ENCODE assay signal across 8 mouse cellular contexts in the genomic region with DNA sequence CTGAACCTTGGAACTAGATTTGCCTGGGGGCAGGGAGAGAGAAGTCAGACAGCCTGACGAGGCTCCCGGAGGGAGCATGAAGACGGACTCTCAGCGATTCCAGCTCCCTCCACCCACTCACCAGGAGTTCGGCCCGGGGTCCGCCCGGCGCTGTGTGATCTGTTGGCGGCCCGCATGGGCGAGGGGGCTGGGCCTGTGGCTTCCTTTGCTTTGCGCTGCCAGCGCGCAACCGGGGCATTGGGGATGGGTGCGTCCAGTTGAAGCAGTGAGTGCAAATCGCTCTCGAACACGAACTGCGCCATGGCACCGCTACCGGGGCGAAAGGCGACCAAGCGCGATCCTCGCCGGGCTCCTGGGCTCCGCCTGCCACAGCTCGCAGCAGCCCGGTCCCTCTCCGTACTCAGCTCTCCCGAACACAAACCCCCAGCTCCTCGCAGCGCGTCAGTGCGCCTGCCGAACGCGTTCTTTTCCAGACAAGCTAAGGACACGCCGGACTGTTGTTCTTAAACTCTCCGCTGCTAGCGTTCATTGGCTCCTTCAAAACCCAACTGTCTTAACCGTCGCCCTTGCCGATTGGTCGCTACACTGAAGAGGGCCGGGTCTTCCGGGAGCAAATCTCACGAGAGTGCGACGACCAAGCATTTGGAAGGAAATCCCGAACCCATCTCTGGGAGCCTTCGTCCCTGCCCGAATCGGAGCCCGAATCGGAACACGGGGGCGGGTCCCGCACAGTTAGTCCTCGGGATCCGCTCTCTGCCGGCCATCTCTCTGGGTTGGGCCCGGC. TPM values are rescaled to one million over a fixed set of nuclear protein-coding genes. Genes with fewer than 3 reads are reported as not detected.
DNase-seq lines count a peak whose midpoint lies in the region; ATAC-seq and TF ChIP-seq lines count a peak whose summit lies in the region.

TSS of gene Cdc20 (minus strand) at position 533 of the 784 bp plus-strand sequence.

- peaks cover 2 to 12% of the 10 kb centered on the region in 2 experiments for H3K36me3 ChIP-seq in MEL (ENCODE audit: control insufficient read depth in 1 of 2, insufficient read depth in 2 of 2, low read length in 2 of 2)
- H3K36me3 ChIP-seq in hindbrain, embryonic 10.5 days = peaks cover 42% of the 10 kb centered on the region
- 0 out of 2 replicates have a peak, but pooled peaks cover 4% of the 10 kb centered on the region for H3K36me3 ChIP-seq in lung, postnatal 0 days (ENCODE audit: insufficient read depth, low read length)

- TF ChIP-seq POLR2A in MEL (IDR thresholded peaks at IDR 0.05; ENCODE audit: control insufficient read depth in 1 of 2, insufficient read depth in 1 of 2, low read depth in 1 of 2, low read length in 2 of 2, poor library complexity in 1 of 2) = peak; percentile 86 to 92; a peak in 3 of 4 replicates
- peak; percentile 48; the same call in 1 of the 2 replicates for TF ChIP-seq POLR2A in cerebellum, adult 2 months (IDR thresholded peaks at IDR 0.05; ENCODE audit: borderline replicate concordance, insufficient read depth, low read length)

- TF ChIP-seq EP300 in MEL (IDR thresholded peaks at IDR 0.05; ENCODE audit: low read depth in 1 of 2, low read length in 2 of 2) = no peak; a peak in 1 of 4 replicates
- no peak for TF ChIP-seq EP300 in lung, postnatal 0 days (IDR thresholded peaks at IDR 0.05)

- WGBS in cerebellum, adult 2 months = under 1% methylated on average over 67 of the region's 67 CpGs
- under 1% methylated on average over 67 of the region's 67 CpGs for WGBS in hindbrain, embryonic 10.5 days
- WGBS in lung, postnatal 0 days = under 1% methylated on average over 67 of the region's 67 CpGs

- peaks cover 29% of the 10 kb centered on the region for H3K79me2 ChIP-seq in MEL (ENCODE audit: control insufficient read depth, insufficient read depth, low read length, poor library complexity)

- H3K4me2 ChIP-seq in lung, postnatal 0 days (replicated peaks; ENCODE audit: low read depth, low read length) = peak within 1 kb of the TSS; percentile 86

- H3K27ac ChIP-seq in MEL (ENCODE audit: control insufficient read depth, low read depth, low read length) = peak within 1 kb of the TSS; percentile 68
- no peak within 1 kb of the TSS for H3K27ac ChIP-seq in cerebellum, adult 2 months (ENCODE audit: insufficient read depth, low read length)
- peak within 1 kb of the TSS; percentile 94 for H3K27ac ChIP-seq in hindbrain, embryonic 10.5 days
- H3K27ac ChIP-seq in lung, postnatal 0 days (ENCODE audit: low read length) = peak within 1 kb of the TSS; percentile 71

- H3K27me3 ChIP-seq in MEL (ENCODE audit: control insufficient read depth in 1 of 2, insufficient read depth in 2 of 2, low read length in 2 of 2) = no peaks in the 10 kb centered on the region
- H3K27me3 ChIP-seq in cerebellum, adult 2 months (ENCODE audit: control insufficient read depth, insufficient read depth, low read length) = no peaks in the 10 kb centered on the region
- H3K27me3 ChIP-seq in hindbrain, embryonic 10.5 days (ENCODE audit: insufficient read depth, poor library complexity, severe bottlenecking) = no peaks in the 10 kb centered on the region
- H3K27me3 ChIP-seq in lung, postnatal 0 days (replicated peaks; ENCODE audit: insufficient read depth, low read length) = no peaks in the 10 kb centered on the region

- H3K4me3 ChIP-seq in MEL (ENCODE audit: control insufficient read depth in 1 of 2, insufficient read depth in 1 of 2, low read depth in 2 of 2, low read length in 2 of 2) = peak within 1 kb of the TSS; percentile 55 to 68
- peak within 1 kb of the TSS; percentile 47 for H3K4me3 ChIP-seq in cerebellum, adult 2 months (replicated peaks; ENCODE audit: insufficient read depth, low read depth, low read length)
- H3K4me3 ChIP-seq in hindbrain, embryonic 10.5 days = peak within 1 kb of the TSS; percentile 97
- peak within 1 kb of the TSS; percentile 43 for H3K4me3 ChIP-seq in lung, postnatal 0 days (ENCODE audit: low read depth, low read length)

- no peak for TF ChIP-seq CTCF in MEL (IDR thresholded peaks at IDR 0.05 in 2 of 3, conservative IDR thresholded peaks at IDR 0.05 in 1 of 3; ENCODE audit: control insufficient read depth in 1 of 3, insufficient read depth in 1 of 3, low read depth in 2 of 3, low read length in 3 of 3, poor library complexity in 1 of 3, severe bottlenecking in 1 of 3)
- TF ChIP-seq CTCF in cerebellum, adult 2 months (IDR thresholded peaks at IDR 0.05; ENCODE audit: borderline replicate concordance, insufficient read depth, low read depth, low read length) = no peak
- peak; percentile 27 for TF ChIP-seq CTCF in lung, postnatal 0 days (IDR thresholded peaks at IDR 0.05)

- TF ChIP-seq RAD21 in MEL (IDR thresholded peaks at IDR 0.05; ENCODE audit: low read depth, low read length) = no peak

- H3K4me1 ChIP-seq in MEL (ENCODE audit: control insufficient read depth in 1 of 2, insufficient read depth in 2 of 2, low read length in 2 of 2) = peaks cover 0 to 18% of the 10 kb centered on the region in 2 experiments; a peak in 2 of 4 replicates
- H3K4me1 ChIP-seq in cerebellum, adult 2 months (ENCODE audit: control insufficient read depth, insufficient read depth, low read length) = no peaks in the 10 kb centered on the region
- H3K4me1 ChIP-seq in hindbrain, embryonic 10.5 days (replicated peaks) = peaks cover 55% of the 10 kb centered on the region
- H3K4me1 ChIP-seq in lung, postnatal 0 days (ENCODE audit: insufficient read depth, low read depth, low read length) = peaks cover 10% of the 10 kb centered on the region

- peak; percentile 99 for ATAC-seq in lung, postnatal 0 days

- peak within 1 kb of the TSS; percentile 80 for H3K9ac ChIP-seq in MEL (ENCODE audit: control insufficient read depth, low read depth, low read length, poor library complexity, severe bottlenecking)
- H3K9ac ChIP-seq in lung, postnatal 0 days (replicated peaks; ENCODE audit: low read depth) = peak within 1 kb of the TSS; percentile 43

- H3K9me3 ChIP-seq in MEL (replicated peaks; ENCODE audit: insufficient read depth, low read length) = no peaks in the 10 kb centered on the region
- no peaks in the 10 kb centered on the region for H3K9me3 ChIP-seq in hindbrain, embryonic 10.5 days
- no peaks in the 10 kb centered on the region for H3K9me3 ChIP-seq in lung, postnatal 0 days (ENCODE audit: low read length)

- peak; percentile 97 for DNase-seq in MEL (ENCODE audit: low read depth, low spot score)
- DNase-seq in cerebellum, adult 2 months = peak; percentile 75 to 84
- peak; percentile 97 for DNase-seq in forelimb bud, embryonic 11.5 days (ENCODE audit: low read depth, low spot score)
- peak; percentile 96 for DNase-seq in hindbrain, embryonic 10.5 days (ENCODE audit: low spot score)
- DNase-seq in layer of hippocampus, adult 9-11 months = peak; percentile 92
- peak; percentile 98 for DNase-seq in lung, postnatal 0 days (ENCODE audit: low spot score)
- peak; percentile 84 for DNase-seq in ovary, postnatal 14 days (ENCODE audit: low spot score)
- DNase-seq in thymus, postnatal 14 days = peak; percentile 90

TF ChIP-seq in MEL, 35 proteins besides CTCF, POLR2A, EP300 and RAD21 (continues in another document):
- TF ChIP-seq MXI1 (IDR thresholded peaks at IDR 0.05; ENCODE audit: low read depth, low read length) (peak; percentile 94), SIN3A (IDR thresholded peaks at IDR 0.05; ENCODE audit: low read length) (peak; percentile 93), TAL1 (IDR thresholded peaks at IDR 0.05; ENCODE audit: low read length) (no peak), MAZ (IDR thresholded peaks at IDR 0.05; ENCODE audit: low read depth, low read length) (no peak), MAX (IDR thresholded peaks at IDR 0.05; ENCODE audit: low read length) (peak; percentile 72), MEF2A (IDR thresholded peaks at IDR 0.05; ENCODE audit: extremely low read depth, insufficient replicate concordance, low read depth, low read length, poor library complexity, severe bottlenecking) (no peak), RCOR1 (IDR thresholded peaks at IDR 0.05; ENCODE audit: low read depth, low read length) (no peak), SMC3 (IDR thresholded peaks at IDR 0.05; ENCODE audit: low read depth, low read length) (no peak), KAT2A (conservative IDR thresholded peaks at IDR 0.05; ENCODE audit: low read depth, low read length) (no peak; the same call in 1 of the 2 replicates), MYC (IDR thresholded peaks at IDR 0.05; ENCODE audit: low read depth, low read length) (peak; percentile 48; the same call in 1 of the 2 replicates), NELFE (IDR thresholded peaks at IDR 0.05; ENCODE audit: low read depth, low read length) (peak; percentile 84), MAFK (IDR thresholded peaks at IDR 0.05; ENCODE audit: borderline replicate concordance, low read depth, low read length) (no peak), TBP (IDR thresholded peaks at IDR 0.05; ENCODE audit: low read depth, low read length) (peak; percentile 90), NRF1 (IDR thresholded peaks at IDR 0.05; ENCODE audit: insufficient read depth, low read depth, low read length, poor library complexity, severe bottlenecking) (no peak), ETS1 (IDR thresholded peaks at IDR 0.05; ENCODE audit: low read depth, low read length) (no peak), ZKSCAN1 (IDR thresholded peaks at IDR 0.05; ENCODE audit: low read depth, low read length) (no peak), GATA1 (IDR thresholded peaks at IDR 0.05; ENCODE audit: low read depth, low read length) (no peak), E2F4 (IDR thresholded peaks at IDR 0.05; ENCODE audit: borderline replicate concordance, low read depth, low read length) (no peak), ZC3H11A (IDR thresholded peaks at IDR 0.05; ENCODE audit: low read depth, low read length) (no peak), TCF12 (IDR thresholded peaks at IDR 0.05; ENCODE audit: low read depth, low read length) (peak; percentile 53), HCFC1 (IDR thresholded peaks at IDR 0.05; ENCODE audit: low read depth, low read length) (peak; percentile 83), CHD1 (IDR thresholded peaks at IDR 0.05; ENCODE audit: low read depth, low read length) (no peak), ZNF384 (IDR thresholded peaks at IDR 0.05; ENCODE audit: low read depth, low read length) (no peak), JUND (IDR thresholded peaks at IDR 0.05; ENCODE audit: low read depth, low read length) (no peak), POLR2AphosphoS2 (IDR thresholded peaks at IDR 0.05; ENCODE audit: low read length) (peak; percentile 89), MYB (IDR thresholded peaks at IDR 0.05; ENCODE audit: low read depth, low read length) (peak; percentile 97)

RNA-seq across cellular contexts. Expression of gene Cdc20, which starts in this region (rescaled TPM):
- total RNA-seq in MEL (2012; rRNA removed) = 189 and 211 TPM in 2 replicates
- 100 to 1,000 TPM in 1 of 2 experiments, not detected in 1; 247 TPM for polyA plus RNA-seq in MEL (2012; ENCODE audit: insufficient read depth in 1 of 2, insufficient read length in 2 of 2, low read depth in 1 of 2, low replicate concordance in 2 of 2, missing spikeins in 1 of 2)
- 3.4 and 3.6 TPM in 2 replicates for polyA plus RNA-seq in cerebellum, adult 2 months (2012; rRNA removed)
- 330 and 370 TPM in 2 replicates for polyA plus RNA-seq in hindbrain, embryonic 10.5 days (2016; fragmentation: Nextera tagmentation; extraction: Ambion mirVana)
- polyA plus RNA-seq in lung, postnatal 0 days (2015; fragmentation: Nextera tagmentation; extraction: Ambion mirVana) = 16.5 and 20.2 TPM in 2 replicates

Comparison
In these comparisons a context has a peak if more than half of its experiments do, and no peak if none do; other contexts are left out.
1. H3K4me3 ChIP-seq: peak in every context shown above with its lines; median percentile 97 in hindbrain, embryonic 10.5 days; 62 in MEL; 47 in cerebellum, adult 2 months; 43 in lung, postnatal 0 days.